Mouse (Mus musculus): ENCODE results near the gene Ddx6. TPM values are rescaled to one million over a fixed set of nuclear protein-coding genes. Genes with fewer than 3 reads are reported as not detected.

Gene Ddx6
- polyA plus RNA-seq, 2 experiments: 18.5 to 42.0 TPM

DNA sequence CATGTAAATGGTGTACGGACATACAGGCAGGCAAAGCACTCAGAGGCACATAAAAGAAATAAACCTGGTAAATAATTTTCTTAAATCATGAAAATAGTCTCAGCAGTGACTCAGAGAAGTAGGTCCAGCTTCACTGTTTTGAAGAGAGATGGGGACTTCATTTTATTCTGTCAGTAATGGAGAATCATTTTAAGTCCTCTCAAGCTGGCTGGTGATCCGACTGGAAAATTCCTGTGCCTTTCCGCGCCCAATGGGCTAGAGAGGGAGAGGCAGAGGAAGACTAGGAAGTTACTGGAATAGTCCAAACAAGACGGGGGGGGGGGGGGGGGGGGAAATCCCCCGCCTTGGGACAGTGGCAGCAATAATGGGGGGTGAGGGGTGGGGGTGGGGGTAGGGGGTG is 5.1 kb upstream of the Ddx6 start:
- no peak for TF ChIP-seq POLR2A (IDR thresholded peaks at IDR 0.05; ENCODE audit: borderline replicate concordance, extremely low read depth, insufficient read depth, insufficient read length)
- Histone ChIP-seq H3K9ac (ENCODE audit: low read depth, low read length, severe bottlenecking) (no peak overlapping the region), H3K9me3 (ENCODE audit: control insufficient read depth, low read length) (no peaks in the 10 kb centered on the region), H3K4me2 (replicated peaks; ENCODE audit: low read depth, low read length, severe bottlenecking) (no peak overlapping the region), H3K36me3 (ENCODE audit: control insufficient read depth, insufficient read depth, low read length) (no peaks in the 10 kb centered on the region), H3K4me1 (ENCODE audit: control insufficient read depth, insufficient read depth, low read length) (peaks cover 15% of the 10 kb centered on the region), H3K27ac (replicated peaks; ENCODE audit: low read depth, low read length) (no peak overlapping the region), H3K4me3 (replicated peaks; ENCODE audit: low read length) (no peak overlapping the region), H3K27me3 (ENCODE audit: control insufficient read depth, insufficient read depth, low read length) (no peaks in the 10 kb centered on the region)
- DNase-seq (ENCODE audit: low spot score) (no peak), ATAC-seq (ENCODE audit: low FRiP score, low read depth) (no peak)
- WGBS: 37% methylated on average over 6 of the region's 6 CpGs

DNA sequence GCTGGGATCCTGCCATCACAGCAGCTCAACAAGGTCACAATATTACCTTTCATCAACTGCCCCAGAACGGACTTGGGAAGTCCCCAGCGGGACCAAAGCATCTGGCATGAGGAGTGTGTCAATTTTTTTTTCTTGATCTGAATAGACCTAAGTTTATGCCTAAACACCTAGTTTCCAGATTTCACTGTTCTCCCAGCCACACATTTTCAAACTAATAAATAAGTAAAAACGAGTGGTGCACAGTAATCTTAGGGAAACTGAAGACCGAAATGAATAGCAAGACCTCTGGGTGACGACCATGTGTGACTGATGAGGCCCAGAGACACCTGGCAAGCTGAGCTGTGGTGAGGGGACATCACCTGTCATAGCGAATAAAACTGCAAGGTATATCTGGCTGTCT is 3.9 kb upstream of the Ddx6 start:
- TF ChIP-seq POLR2A (IDR thresholded peaks at IDR 0.05; ENCODE audit: borderline replicate concordance, extremely low read depth, insufficient read depth, insufficient read length): no peak
- Histone ChIP-seq H3K27ac (replicated peaks; ENCODE audit: low read depth, low read length) (no peak overlapping the region), H3K4me1 (ENCODE audit: control insufficient read depth, insufficient read depth, low read length) (peaks cover 15% of the 10 kb centered on the region), H3K4me3 (replicated peaks; ENCODE audit: low read length) (no peak overlapping the region), H3K9me3 (ENCODE audit: control insufficient read depth, low read length) (no peaks in the 10 kb centered on the region), H3K27me3 (ENCODE audit: control insufficient read depth, insufficient read depth, low read length) (no peaks in the 10 kb centered on the region), H3K36me3 (ENCODE audit: control insufficient read depth, insufficient read depth, low read length) (no peaks in the 10 kb centered on the region), H3K9ac (ENCODE audit: low read depth, low read length, severe bottlenecking) (no peak overlapping the region), H3K4me2 (replicated peaks; ENCODE audit: low read depth, low read length, severe bottlenecking) (no peak overlapping the region)
- ATAC-seq (ENCODE audit: low FRiP score, low read depth) (no peak), DNase-seq (ENCODE audit: low spot score) (no peak)
- WGBS: 81% methylated on average over 6 of the region's 6 CpGs

DNA sequence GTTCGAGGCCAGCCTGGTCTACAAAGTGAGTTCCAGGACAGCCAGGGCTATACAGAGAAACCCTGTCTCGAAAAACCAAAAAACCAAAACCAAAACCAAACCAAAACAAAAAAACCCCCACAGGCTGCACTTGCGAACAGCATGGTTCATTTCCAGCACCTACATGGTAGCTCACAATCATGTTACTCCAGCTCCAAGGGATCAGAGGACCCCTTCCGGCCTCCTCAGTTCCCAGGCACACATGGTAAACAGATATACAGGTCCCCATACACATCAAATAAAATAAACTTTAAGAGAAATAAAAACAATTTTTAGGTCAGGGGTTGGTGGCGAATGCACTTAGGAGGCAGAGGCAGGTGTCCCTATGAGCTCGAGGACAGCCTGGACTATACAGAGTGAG is 1.9 kb upstream of the Ddx6 start:
- H3K27me3 ChIP-seq (ENCODE audit: control insufficient read depth, insufficient read depth, low read length): no peaks in the 10 kb centered on the region
- H3K4me1 ChIP-seq (ENCODE audit: control insufficient read depth, insufficient read depth, low read length): peaks cover 27% of the 10 kb centered on the region
- ATAC-seq (ENCODE audit: low FRiP score, low read depth) (no peak), DNase-seq (ENCODE audit: low spot score) (no peak)
- H3K27ac ChIP-seq (replicated peaks; ENCODE audit: low read depth, low read length): peak overlapping the region; percentile 99; the same call in 1 of the 2 replicates
- TF ChIP-seq POLR2A (IDR thresholded peaks at IDR 0.05; ENCODE audit: borderline replicate concordance, extremely low read depth, insufficient read depth, insufficient read length): no peak
- peak overlapping the region; percentile 85 for H3K4me2 ChIP-seq (replicated peaks; ENCODE audit: low read depth, low read length, severe bottlenecking)
- H3K36me3 ChIP-seq (ENCODE audit: control insufficient read depth, insufficient read depth, low read length): peaks cover 10% of the 10 kb centered on the region
- peak overlapping the region; percentile 100; the same call in 1 of the 2 replicates for H3K9ac ChIP-seq (ENCODE audit: low read depth, low read length, severe bottlenecking)
- 63% methylated on average over 6 of the region's 6 CpGs for WGBS
- peak overlapping the region; percentile 100 for H3K4me3 ChIP-seq (replicated peaks; ENCODE audit: low read length)
- no peaks in the 10 kb centered on the region for H3K9me3 ChIP-seq (ENCODE audit: control insufficient read depth, low read length)

DNA sequence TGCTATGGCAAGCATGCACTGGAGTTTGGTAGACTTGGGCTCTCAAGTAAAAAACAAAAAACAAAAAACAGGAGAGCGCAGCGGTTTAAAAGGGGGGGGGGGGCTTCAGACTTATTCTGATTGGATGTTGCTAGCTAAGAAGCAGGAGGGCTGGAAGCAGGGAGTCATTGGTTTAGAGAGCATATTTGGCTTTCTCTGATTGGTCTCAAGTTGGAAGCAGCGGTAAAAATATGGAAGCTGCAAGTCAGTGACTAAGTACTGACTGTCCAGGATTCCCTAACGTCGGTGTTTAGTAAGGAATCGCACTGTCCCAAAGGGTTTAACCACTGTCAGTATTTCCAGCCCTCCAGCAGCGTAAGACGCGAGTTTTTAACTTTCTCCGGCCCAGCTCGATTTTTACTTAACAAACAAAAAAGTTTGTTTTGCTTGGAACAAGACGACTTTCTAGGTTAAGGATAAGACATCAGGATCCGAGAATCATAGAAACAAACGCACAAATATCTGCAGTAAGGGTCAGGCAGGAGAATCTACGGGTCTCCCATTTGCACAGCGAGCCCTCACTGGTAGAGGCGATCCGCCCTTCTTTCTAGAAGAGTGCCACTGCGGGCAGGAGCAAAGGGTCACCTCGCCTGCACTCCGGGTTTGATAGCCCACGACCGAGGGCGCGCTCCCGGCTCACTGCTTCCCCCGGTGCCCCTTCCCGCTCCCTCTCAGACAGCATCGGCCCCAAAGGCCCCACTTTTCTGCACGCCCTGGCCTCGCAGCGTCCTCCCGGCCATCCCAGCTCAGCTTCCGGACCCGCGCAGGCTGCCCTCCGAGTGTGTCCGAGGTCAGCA is 1.0 kb upstream of the Ddx6 start:
- peaks cover 35% of the 10 kb centered on the region for H3K4me1 ChIP-seq (ENCODE audit: control insufficient read depth, insufficient read depth, low read length)
- WGBS: under 1% methylated on average over 38 of the region's 38 CpGs
- no peaks in the 10 kb centered on the region for H3K9me3 ChIP-seq (ENCODE audit: control insufficient read depth, low read length)
- peak overlapping the region; percentile 99 for H3K27ac ChIP-seq (replicated peaks; ENCODE audit: low read depth, low read length)
- H3K9ac ChIP-seq (ENCODE audit: low read depth, low read length, severe bottlenecking): peak overlapping the region; percentile 100
- no peak; the same call in 1 of the 2 replicates for TF ChIP-seq POLR2A (IDR thresholded peaks at IDR 0.05; ENCODE audit: borderline replicate concordance, extremely low read depth, insufficient read depth, insufficient read length)
- no peaks in the 10 kb centered on the region for H3K27me3 ChIP-seq (ENCODE audit: control insufficient read depth, insufficient read depth, low read length)
- peak overlapping the region; percentile 100 for H3K4me3 ChIP-seq (replicated peaks; ENCODE audit: low read length)
- H3K4me2 ChIP-seq (replicated peaks; ENCODE audit: low read depth, low read length, severe bottlenecking): peak overlapping the region; percentile 85
- ATAC-seq (ENCODE audit: low FRiP score, low read depth) (peak; percentile 84), DNase-seq (ENCODE audit: low spot score) (peak; percentile 92)
- H3K36me3 ChIP-seq (ENCODE audit: control insufficient read depth, insufficient read depth, low read length): peaks cover 19% of the 10 kb centered on the region

DNA sequence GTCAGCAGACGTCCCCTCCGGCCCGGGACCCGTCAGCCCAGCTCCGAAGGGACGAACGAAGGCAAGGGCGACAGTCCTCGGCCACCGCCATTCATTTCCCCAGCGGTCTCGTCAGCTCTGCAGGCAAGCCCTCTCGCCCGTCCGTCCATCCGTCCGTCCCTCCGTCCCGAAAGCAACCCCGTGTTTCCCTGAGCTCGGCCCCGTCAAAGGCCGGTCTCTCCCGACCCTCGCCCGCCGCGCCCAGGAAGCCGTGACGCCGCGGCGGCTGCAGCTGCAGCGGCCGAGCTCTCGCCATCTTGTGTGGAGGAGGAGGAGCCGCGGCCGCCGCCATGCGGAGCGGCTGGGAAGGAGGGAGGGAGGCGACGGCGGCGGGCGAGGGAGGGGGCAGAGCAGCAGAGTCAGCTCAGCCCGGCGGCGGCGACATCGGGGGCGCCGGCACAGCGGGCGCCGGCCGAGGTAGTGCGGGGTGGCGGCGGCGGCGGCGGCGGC is 358 bp upstream of the Ddx6 start:
- WGBS: under 1% methylated on average over 43 of the region's 65 CpGs
- Histone ChIP-seq H3K4me1 (ENCODE audit: control insufficient read depth, insufficient read depth, low read length) (peaks cover 30% of the 10 kb centered on the region), H3K27ac (replicated peaks; ENCODE audit: low read depth, low read length) (peak overlapping the region; percentile 99), H3K4me2 (replicated peaks; ENCODE audit: low read depth, low read length, severe bottlenecking) (peak overlapping the region; percentile 85), H3K4me3 (replicated peaks; ENCODE audit: low read length) (peak overlapping the region; percentile 100), H3K36me3 (ENCODE audit: control insufficient read depth, insufficient read depth, low read length) (peaks cover 24% of the 10 kb centered on the region), H3K27me3 (ENCODE audit: control insufficient read depth, insufficient read depth, low read length) (no peaks in the 10 kb centered on the region), H3K9me3 (ENCODE audit: control insufficient read depth, low read length) (no peaks in the 10 kb centered on the region), H3K9ac (ENCODE audit: low read depth, low read length, severe bottlenecking) (peak overlapping the region; percentile 100)
- TF ChIP-seq POLR2A (IDR thresholded peaks at IDR 0.05; ENCODE audit: borderline replicate concordance, extremely low read depth, insufficient read depth, insufficient read length): 0 out of 2 replicates have a peak, but pooled peaks have one; percentile 59
- DNase-seq (ENCODE audit: low spot score) (peak; percentile 62), ATAC-seq (ENCODE audit: low FRiP score, low read depth) (peak; percentile 77)

Measured in limb, embryonic 14.5 days (tissue).